Mouse (Mus musculus): Measurements from ENCODE around the gene Lat2. TPM values are rescaled to one million over a fixed set of nuclear protein-coding genes. Genes with fewer than 3 reads are reported as not detected.

Lat2 gene
- 3.9 and 5.4 TPM in 2 replicates for polyA plus RNA-seq (2012; rRNA removed)

GRCm38 (mm10) chr5:134614802-134615201 lies at the start of gene Lat2:
Gene Lat2 (minus strand): TSS chr5:134615025.

GRCm38 (mm10) chr5:134639269-134639682 lies 24.5 kb upstream of the Lat2 start, which contains the start of gene Eif4h:
Gene Eif4h (minus strand): TSS chr5:134639490.

GRCm38 (mm10) chr5:134581146-134581545 lies 33.7 kb downstream of the Lat2 start, which contains the start of gene Rfc2:
Gene Rfc2 (plus strand): TSS chr5:134581366.

GRCm38 (mm10) chr5:134560071-134560449 lies 54.8 kb downstream of the Lat2 start, which contains the start of gene Syna:
Gene Syna (minus strand): TSS chr5:134560171.

GRCm38 (mm10) chr5:134552110-134552972 lies 62.5 kb downstream of the Lat2 start, which contains the start of gene Clip2:
Gene Clip2 (minus strand): TSS chr5:134552434.

Other genes starting within 250 kb of the Lat2 start
- 52.0 and 54.4 TPM in 2 replicates for gene Gtf2ird1, start 158.3 kb downstream of the Lat2 start, polyA plus RNA-seq (2012; rRNA removed)
- gene Clip2, start 62.6 kb downstream of the Lat2 start, polyA plus RNA-seq (2012; rRNA removed): 44.3 and 46.8 TPM in 2 replicates
- 0.20 and 0.30 TPM in 2 replicates for gene Syna, start 54.9 kb downstream of the Lat2 start, polyA plus RNA-seq (2012; rRNA removed)
- 48.8 and 52.3 TPM in 2 replicates for gene Rfc2, start 33.7 kb downstream of the Lat2 start, polyA plus RNA-seq (2012; rRNA removed)
- gene Eif4h, start 24.5 kb upstream of the Lat2 start, polyA plus RNA-seq (2012; rRNA removed): 185 and 234 TPM in 2 replicates
- gene Limk1, start 73.6 kb upstream of the Lat2 start, polyA plus RNA-seq (2012; rRNA removed): 9.9 and 11.1 TPM in 2 replicates
- gene Eln, start 132.3 kb upstream of the Lat2 start, polyA plus RNA-seq (2012; rRNA removed): 71.0 and 93.8 TPM in 2 replicates